Mouse (Mus musculus): ENCODE results near the gene Acp6. TPM values are rescaled to one million over a fixed set of nuclear protein-coding genes. Genes with fewer than 3 reads are reported as not detected.
"Not testable (repeated sequence)": the region's sequence is repeated elsewhere in the genome, so short reads cannot be mapped to it uniquely, and the experiment has no call there.

The Acp6 gene
- 52.8 and 54.5 TPM in 2 replicates for polyA plus RNA-seq (2015; fragmentation: Nextera tagmentation; extraction: Ambion mirVana)

GRCm38 (mm10) chr3:97158611-97159508 is at the start of gene Acp6:
Gene Acp6, plus strand, starts transcription at chr3:97158777.
- Histone ChIP-seq H3K4me1 (ENCODE audit: control insufficient read depth, insufficient read depth, low read length) (peaks cover 11% of the 10 kb centered on the region), H3K9me3 (replicated peaks; ENCODE audit: control insufficient read depth, low read length) (no peaks in the 10 kb centered on the region), H3K27me3 (ENCODE audit: control insufficient read depth, insufficient read depth, low read length) (no peaks in the 10 kb centered on the region), H3K9ac (ENCODE audit: low read length) (peak within 1 kb of the TSS; percentile 87), H3K36me3 (ENCODE audit: control insufficient read depth, insufficient read depth, low read length) (no peaks in the 10 kb centered on the region), H3K27ac (ENCODE audit: low read length) (peak within 1 kb of the TSS; percentile 79), H3K4me2 (ENCODE audit: low read depth, low read length) (peak within 1 kb of the TSS; percentile 79), H3K4me3 (replicated peaks; ENCODE audit: low read length) (peak within 1 kb of the TSS; percentile 90)
- WGBS = under 1% methylated on average over 53 of the region's 54 CpGs
- ATAC-seq (ENCODE audit: insufficient read depth, low FRiP score) = peak; percentile 94

GRCm38 (mm10) chr3:97117511-97117910 is 41.1 kb upstream of the Acp6 start:
- Histone ChIP-seq H3K4me1 (ENCODE audit: control insufficient read depth, insufficient read depth, low read length) (no peaks in the 10 kb centered on the region), H3K27ac (ENCODE audit: low read length) (no peak overlapping the region), H3K9me3 (replicated peaks; ENCODE audit: control insufficient read depth, low read length) (0 out of 2 replicates have a peak, but pooled peaks cover 5% of the 10 kb centered on the region), H3K36me3 (ENCODE audit: control insufficient read depth, insufficient read depth, low read length) (no peaks in the 10 kb centered on the region), H3K27me3 (ENCODE audit: control insufficient read depth, insufficient read depth, low read length) (no peaks in the 10 kb centered on the region), H3K4me3 (replicated peaks; ENCODE audit: low read length) (no peak overlapping the region), H3K4me2 (ENCODE audit: low read depth, low read length) (no peak overlapping the region), H3K9ac (ENCODE audit: low read length) (no peak overlapping the region)
- WGBS = 87% methylated on average over 6 of the region's 6 CpGs
- ATAC-seq (ENCODE audit: insufficient read depth, low FRiP score) = no peak

GRCm38 (mm10) chr3:97118313-97118712 is 40.3 kb upstream of the Acp6 start:
- Histone ChIP-seq H3K36me3 (ENCODE audit: control insufficient read depth, insufficient read depth, low read length) (no peaks in the 10 kb centered on the region), H3K27me3 (ENCODE audit: control insufficient read depth, insufficient read depth, low read length) (no peaks in the 10 kb centered on the region), H3K4me3 (replicated peaks; ENCODE audit: low read length) (no peak overlapping the region), H3K27ac (ENCODE audit: low read length) (no peak overlapping the region), H3K4me2 (ENCODE audit: low read depth, low read length) (no peak overlapping the region), H3K9ac (ENCODE audit: low read length) (no peak overlapping the region), H3K9me3 (replicated peaks; ENCODE audit: control insufficient read depth, low read length) (0 out of 2 replicates have a peak, but pooled peaks cover 5% of the 10 kb centered on the region), H3K4me1 (ENCODE audit: control insufficient read depth, insufficient read depth, low read length) (no peaks in the 10 kb centered on the region)
- ATAC-seq (ENCODE audit: insufficient read depth, low FRiP score) = no peak
- 52% methylated on average over 12 of the region's 12 CpGs for WGBS

- H3K4me1 ChIP-seq (ENCODE audit: control insufficient read depth, insufficient read depth, low read length) = no peaks in the 10 kb centered on the region
- no peaks in the 10 kb centered on the region for H3K36me3 ChIP-seq (ENCODE audit: control insufficient read depth, insufficient read depth, low read length)
- no peak; the same call in 1 of the 2 replicates for ATAC-seq (ENCODE audit: insufficient read depth, low FRiP score)
- no peak overlapping the region for H3K4me3 ChIP-seq (replicated peaks; ENCODE audit: low read length)
- H3K4me2 ChIP-seq (ENCODE audit: low read depth, low read length) = no peak overlapping the region
- WGBS = 33% methylated on average over 7 of the region's 7 CpGs
- no peak overlapping the region for H3K9ac ChIP-seq (ENCODE audit: low read length)
- H3K27ac ChIP-seq (ENCODE audit: low read length) = no peak overlapping the region
- H3K9me3 ChIP-seq (replicated peaks; ENCODE audit: control insufficient read depth, low read length) = no peaks in the 10 kb centered on the region
- H3K27me3 ChIP-seq (ENCODE audit: control insufficient read depth, insufficient read depth, low read length) = no peaks in the 10 kb centered on the region
Observed at GRCm38 (mm10) chr3:97124193-97124592, 34.4 kb upstream of the Acp6 start.

GRCm38 (mm10) chr3:97129410-97129809 is 29.2 kb upstream of the Acp6 start:
- Histone ChIP-seq H3K4me2 (ENCODE audit: low read depth, low read length) (no peak overlapping the region), H3K4me3 (replicated peaks; ENCODE audit: low read length) (no peak overlapping the region), H3K36me3 (ENCODE audit: control insufficient read depth, insufficient read depth, low read length) (no peaks in the 10 kb centered on the region), H3K9ac (ENCODE audit: low read length) (no peak overlapping the region), H3K4me1 (ENCODE audit: control insufficient read depth, insufficient read depth, low read length) (no peaks in the 10 kb centered on the region), H3K9me3 (replicated peaks; ENCODE audit: control insufficient read depth, low read length) (no peaks in the 10 kb centered on the region), H3K27me3 (ENCODE audit: control insufficient read depth, insufficient read depth, low read length) (no peaks in the 10 kb centered on the region), H3K27ac (ENCODE audit: low read length) (no peak overlapping the region)
- ATAC-seq (ENCODE audit: insufficient read depth, low FRiP score) = no peak
- WGBS = 81% methylated on average over 4 of the region's 4 CpGs

GRCm38 (mm10) chr3:97137666-97138065 is 20.9 kb upstream of the Acp6 start:
- not testable (repeated sequence) for ATAC-seq (ENCODE audit: insufficient read depth, low FRiP score); H3K9ac ChIP-seq (ENCODE audit: low read length); H3K4me2 ChIP-seq (ENCODE audit: low read depth, low read length); H3K4me3 ChIP-seq (replicated peaks; ENCODE audit: low read length); H3K9me3 ChIP-seq (replicated peaks; ENCODE audit: control insufficient read depth, low read length); H3K36me3 ChIP-seq (ENCODE audit: control insufficient read depth, insufficient read depth, low read length); H3K4me1 ChIP-seq (ENCODE audit: control insufficient read depth, insufficient read depth, low read length); H3K27ac ChIP-seq (ENCODE audit: low read length); H3K27me3 ChIP-seq (ENCODE audit: control insufficient read depth, insufficient read depth, low read length)
- WGBS = 73% methylated on average over 1 of the region's 1 CpGs

GRCm38 (mm10) chr3:97151092-97151491 is 7.5 kb upstream of the Acp6 start:
- Histone ChIP-seq H3K4me2 (ENCODE audit: low read depth, low read length) (no peak overlapping the region), H3K36me3 (ENCODE audit: control insufficient read depth, insufficient read depth, low read length) (no peaks in the 10 kb centered on the region), H3K4me1 (ENCODE audit: control insufficient read depth, insufficient read depth, low read length) (no peaks in the 10 kb centered on the region), H3K9me3 (replicated peaks; ENCODE audit: control insufficient read depth, low read length) (no peaks in the 10 kb centered on the region), H3K4me3 (replicated peaks; ENCODE audit: low read length) (no peak overlapping the region), H3K27ac (ENCODE audit: low read length) (no peak overlapping the region), H3K9ac (ENCODE audit: low read length) (no peak overlapping the region), H3K27me3 (ENCODE audit: control insufficient read depth, insufficient read depth, low read length) (no peaks in the 10 kb centered on the region)
- 46% methylated on average over 2 of the region's 2 CpGs for WGBS
- no peak for ATAC-seq (ENCODE audit: insufficient read depth, low FRiP score)

- Histone ChIP-seq H3K27ac (ENCODE audit: low read length) (no peak overlapping the region), H3K9ac (ENCODE audit: low read length) (no peak overlapping the region), H3K9me3 (replicated peaks; ENCODE audit: control insufficient read depth, low read length) (no peaks in the 10 kb centered on the region), H3K4me3 (replicated peaks; ENCODE audit: low read length) (no peak overlapping the region), H3K4me1 (ENCODE audit: control insufficient read depth, insufficient read depth, low read length) (peaks cover 11% of the 10 kb centered on the region), H3K4me2 (ENCODE audit: low read depth, low read length) (no peak overlapping the region), H3K36me3 (ENCODE audit: control insufficient read depth, insufficient read depth, low read length) (no peaks in the 10 kb centered on the region), H3K27me3 (ENCODE audit: control insufficient read depth, insufficient read depth, low read length) (no peaks in the 10 kb centered on the region)
- ATAC-seq (ENCODE audit: insufficient read depth, low FRiP score) = no peak
- 85% methylated on average over 6 of the region's 6 CpGs for WGBS
Observed at GRCm38 (mm10) chr3:97156431-97156830, 2.1 kb upstream of the Acp6 start.

GRCm38 (mm10) chr3:97157308-97157707 is 1.3 kb upstream of the Acp6 start:
- no peak for ATAC-seq (ENCODE audit: insufficient read depth, low FRiP score)
- H3K9me3 ChIP-seq (replicated peaks; ENCODE audit: control insufficient read depth, low read length) = no peaks in the 10 kb centered on the region
- peaks cover 11% of the 10 kb centered on the region for H3K4me1 ChIP-seq (ENCODE audit: control insufficient read depth, insufficient read depth, low read length)
- H3K27ac ChIP-seq (ENCODE audit: low read length) = no peak overlapping the region
- no peak overlapping the region for H3K4me3 ChIP-seq (replicated peaks; ENCODE audit: low read length)
- no peak overlapping the region for H3K9ac ChIP-seq (ENCODE audit: low read length)
- H3K4me2 ChIP-seq (ENCODE audit: low read depth, low read length) = no peak overlapping the region
- H3K27me3 ChIP-seq (ENCODE audit: control insufficient read depth, insufficient read depth, low read length) = no peaks in the 10 kb centered on the region
- WGBS = 68% methylated on average over 1 of the region's 1 CpGs
- H3K36me3 ChIP-seq (ENCODE audit: control insufficient read depth, insufficient read depth, low read length) = no peaks in the 10 kb centered on the region

All from stomach, embryonic 16.5 days (tissue).